Mouse (Mus musculus): ENCODE results near the gene Cfap126. TPM values are rescaled to one million over a fixed set of nuclear protein-coding genes. Genes with fewer than 3 reads are reported as not detected.

Cfap126 gene
- total and polyA plus RNA-seq, 3 experiments, result 0.89 to 6.3 (median 0.98) TPM

- Histone ChIP-seq H3K27me3 (ENCODE audit: control insufficient read depth, insufficient read depth, low read length) (no peaks in the 10 kb centered on the region), H3K4me3 (peak overlapping the region; percentile 86), H3K36me3 (ENCODE audit: control insufficient read depth, insufficient read depth, low read length) (0 out of 2 replicates have a peak, but pooled peaks cover 2% of the 10 kb centered on the region), H3K9ac (ENCODE audit: low read depth, low read length) (peak overlapping the region; percentile 68), H3K4me1 (ENCODE audit: control insufficient read depth, insufficient read depth, low read length) (peaks cover 3% of the 10 kb centered on the region), H3K27ac (peak overlapping the region; percentile 82), H3K79me2 (replicated peaks; ENCODE audit: control insufficient read depth, insufficient read depth, low read length) (no peaks in the 10 kb centered on the region)
- peak; percentile 63 to 69 for DNase-seq
- WGBS, result 3% methylated on average over 15 of the region's 15 CpGs
- TF ChIP-seq POLR2A (IDR thresholded peaks at IDR 0.05; ENCODE audit: insufficient read depth, low read depth, low read length) (no peak), CTCF (IDR thresholded peaks at IDR 0.05) (no peak), EP300 (IDR thresholded peaks at IDR 0.05; ENCODE audit: insufficient read depth, low read depth, low read length) (no peak)
- intact Hi-C loops (cut with DNase I), result loop anchor here (1.0 to 10.0 kb wide), 7 partner anchors 10 to 363 kb away; partner anchors contain the start of genes Dedd and Ppox
These were observed 1.7 kb upstream of the Cfap126 start for GRCm38 (mm10) chr1:171111781-171112575.

GRCm38 (mm10) chr1:171112986-171113385 is 732 bp upstream of the Cfap126 start:
- Histone ChIP-seq H3K36me3 (ENCODE audit: control insufficient read depth, insufficient read depth, low read length) (0 out of 2 replicates have a peak, but pooled peaks cover 2% of the 10 kb centered on the region), H3K27ac (peak overlapping the region; percentile 88), H3K9ac (ENCODE audit: low read depth, low read length) (no peak overlapping the region), H3K79me2 (replicated peaks; ENCODE audit: control insufficient read depth, insufficient read depth, low read length) (no peaks in the 10 kb centered on the region), H3K4me3 (no peak overlapping the region), H3K4me1 (ENCODE audit: control insufficient read depth, insufficient read depth, low read length) (peaks cover 3% of the 10 kb centered on the region), H3K27me3 (ENCODE audit: control insufficient read depth, insufficient read depth, low read length) (no peaks in the 10 kb centered on the region)
- DNase-seq, result no peak
- TF ChIP-seq EP300 (IDR thresholded peaks at IDR 0.05; ENCODE audit: insufficient read depth, low read depth, low read length) (no peak), POLR2A (IDR thresholded peaks at IDR 0.05; ENCODE audit: insufficient read depth, low read depth, low read length) (no peak), CTCF (IDR thresholded peaks at IDR 0.05) (no peak)
- WGBS, result 84% methylated on average over 4 of the region's 4 CpGs
- intact Hi-C loops (cut with DNase I), result loop anchor here (5.0 to 10.0 kb wide), 2 partner anchors 214 to 362 kb away; partner anchors contain the start of gene Dedd

- Histone ChIP-seq H3K27ac (no peak overlapping the region), H3K36me3 (ENCODE audit: control insufficient read depth, insufficient read depth, low read length) (0 out of 2 replicates have a peak, but pooled peaks cover 2% of the 10 kb centered on the region), H3K79me2 (replicated peaks; ENCODE audit: control insufficient read depth, insufficient read depth, low read length) (no peaks in the 10 kb centered on the region), H3K9ac (ENCODE audit: low read depth, low read length) (no peak overlapping the region), H3K4me1 (ENCODE audit: control insufficient read depth, insufficient read depth, low read length) (no peaks in the 10 kb centered on the region; the same call in 1 of the 2 replicates), H3K4me3 (no peak overlapping the region), H3K27me3 (ENCODE audit: control insufficient read depth, insufficient read depth, low read length) (no peaks in the 10 kb centered on the region)
- no peak for DNase-seq
- 47% methylated on average over 4 of the region's 4 CpGs for WGBS
- intact Hi-C loops (cut with DNase I), result loop anchor here (5.0 to 10.0 kb wide), 3 partner anchors 36 to 359 kb away; partner anchors contain the start of genes Mpz and Sdhc
- TF ChIP-seq POLR2A (IDR thresholded peaks at IDR 0.05; ENCODE audit: insufficient read depth, low read depth, low read length), result no peak
- TF ChIP-seq CTCF (IDR thresholded peaks at IDR 0.05), result no peak
- TF ChIP-seq EP300 (IDR thresholded peaks at IDR 0.05; ENCODE audit: insufficient read depth, low read depth, low read length), result no peak
These were observed 2.6 kb downstream of the Cfap126 start for GRCm38 (mm10) chr1:171116280-171116679.

- no peaks in the 10 kb centered on the region for H3K27me3 ChIP-seq (ENCODE audit: control insufficient read depth, insufficient read depth, low read length)
- no peak overlapping the region for H3K27ac ChIP-seq
- no peaks in the 10 kb centered on the region for H3K4me1 ChIP-seq (ENCODE audit: control insufficient read depth, insufficient read depth, low read length)
- WGBS, result 8% methylated on average over 4 of the region's 4 CpGs
- H3K4me3 ChIP-seq, result no peak overlapping the region
- intact Hi-C loops (cut with DNase I), result loop anchor here (1.0 to 10.0 kb wide), 4 partner anchors 34 to 357 kb away; partner anchors contain the start of genes Mpz and Sdhc
- H3K9ac ChIP-seq (ENCODE audit: low read depth, low read length), result no peak overlapping the region
- TF ChIP-seq CTCF (IDR thresholded peaks at IDR 0.05) (peak; percentile 61), EP300 (IDR thresholded peaks at IDR 0.05; ENCODE audit: insufficient read depth, low read depth, low read length) (no peak)
- H3K79me2 ChIP-seq (replicated peaks; ENCODE audit: control insufficient read depth, insufficient read depth, low read length), result no peaks in the 10 kb centered on the region
- peak; percentile 50 to 53 for DNase-seq
- H3K36me3 ChIP-seq (ENCODE audit: control insufficient read depth, insufficient read depth, low read length), result no peaks in the 10 kb centered on the region
These were observed 4.6 kb downstream of the Cfap126 start for GRCm38 (mm10) chr1:171118269-171118684.

GRCm38 (mm10) chr1:171118996-171119395 is 5.3 kb downstream of the Cfap126 start:
- WGBS, result 80% methylated on average over 5 of the region's 5 CpGs
- intact Hi-C loops (cut with DNase I), result loop anchor here (1.0 to 10.0 kb wide), 4 partner anchors 33 to 356 kb away; partner anchors contain the start of genes Mpz and Sdhc

More at GRCm38 (mm10) chr1:171118996-171119395, 5.3 kb downstream of the Cfap126 start:
- Histone ChIP-seq H3K27ac (no peak overlapping the region), H3K9ac (ENCODE audit: low read depth, low read length) (no peak overlapping the region), H3K79me2 (replicated peaks; ENCODE audit: control insufficient read depth, insufficient read depth, low read length) (no peaks in the 10 kb centered on the region), H3K27me3 (ENCODE audit: control insufficient read depth, insufficient read depth, low read length) (no peaks in the 10 kb centered on the region), H3K36me3 (ENCODE audit: control insufficient read depth, insufficient read depth, low read length) (no peaks in the 10 kb centered on the region), H3K4me3 (no peak overlapping the region), H3K4me1 (ENCODE audit: control insufficient read depth, insufficient read depth, low read length) (no peaks in the 10 kb centered on the region)
- no peak for DNase-seq
- no peak for TF ChIP-seq POLR2A (IDR thresholded peaks at IDR 0.05; ENCODE audit: insufficient read depth, low read depth, low read length)
- no peak for TF ChIP-seq EP300 (IDR thresholded peaks at IDR 0.05; ENCODE audit: insufficient read depth, low read depth, low read length)
- no peak for TF ChIP-seq CTCF (IDR thresholded peaks at IDR 0.05)
